Mouse (Mus musculus) adrenal gland, postnatal 0 days (tissue): Measurements from ENCODE around the gene Olfr1390. TPM values are rescaled to one million over a fixed set of nuclear protein-coding genes. Genes with fewer than 3 reads are reported as not detected.

Experiments
- polyA plus RNA-seq: library from polyadenylated mRNA; unstranded; fragments of >200 nt; fragmentation: Nextera tagmentation; extraction: Ambion mirVana; gene quantifications from 2 replicates; pipeline ENCODE4 v1.2.1, GENCODE M21; 2015

Gene Olfr1390
- not detected in 2 replicates for polyA plus RNA-seq

DNA sequence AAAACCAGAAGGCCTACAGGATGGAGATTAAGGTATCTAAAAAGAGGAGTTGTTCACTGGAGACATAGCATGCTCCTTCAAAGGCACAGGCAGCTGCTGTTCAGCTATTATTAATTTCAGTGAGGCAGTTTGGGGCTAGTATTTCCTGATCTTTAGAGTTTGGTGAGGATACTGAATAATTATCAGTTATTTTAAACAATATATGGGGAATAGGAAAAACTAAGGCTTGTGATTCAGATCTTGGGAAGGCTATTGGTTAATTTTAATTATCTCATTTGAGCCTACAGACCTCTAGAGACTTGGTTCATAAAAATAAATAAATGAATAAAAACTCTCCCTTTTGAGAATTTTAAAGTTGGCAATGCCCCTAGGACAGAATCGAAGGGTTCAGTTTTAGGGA lies at the start of gene Olfr1390:
TSS of gene Olfr1390 (plus strand) at position 301 of the 400 bp plus-strand sequence.

DNA sequence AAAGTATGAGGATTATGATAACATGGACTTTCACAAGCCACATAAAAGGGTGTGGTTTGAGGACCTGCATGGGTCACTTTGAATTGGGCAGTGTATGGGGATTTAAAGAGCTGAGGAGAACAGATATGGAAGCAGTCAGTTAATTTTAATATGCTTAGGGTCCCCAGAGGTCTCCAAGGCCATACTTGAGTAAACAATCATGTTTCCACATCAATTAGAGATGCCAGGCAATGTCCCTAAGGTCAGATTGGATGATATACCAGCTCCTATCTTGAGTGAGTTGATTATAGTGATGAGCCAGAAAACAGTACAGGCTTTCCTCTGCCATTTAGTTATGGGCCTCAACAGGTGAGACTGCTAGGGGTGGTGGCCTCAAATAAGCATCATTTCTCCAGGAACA lies 30.5 kb upstream of the Olfr1390 start, which contains the start of gene Olfr10:
TSS of gene Olfr10 (plus strand) at position 301 of the 400 bp plus-strand sequence.

DNA sequence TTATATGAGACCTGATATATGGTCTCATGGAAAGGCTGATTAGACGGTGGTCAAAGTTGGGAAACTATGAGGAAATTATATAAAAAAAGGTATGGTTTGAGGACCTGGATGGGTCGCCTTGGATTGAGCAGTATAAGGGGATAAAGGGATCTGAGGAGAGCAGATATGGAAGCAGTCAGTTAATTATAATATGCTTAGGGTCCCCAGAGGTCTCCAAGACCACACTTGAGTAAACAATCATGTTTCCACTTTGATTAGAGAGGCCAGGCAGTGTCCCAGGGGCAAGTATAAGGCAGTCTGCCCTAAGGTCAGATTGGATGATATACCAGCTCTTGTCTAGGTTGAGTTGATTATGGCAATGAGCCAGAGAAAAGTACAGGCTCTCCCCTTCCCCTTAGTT lies 12.5 kb upstream of the Olfr1390 start, which contains the start of gene Olfr1391:
TSS of gene Olfr1391 (plus strand) at position 301 of the 400 bp plus-strand sequence.

Other genes starting within 250 kb of the Olfr1390 start
- 0.08 TPM in 1 of 2 replicates, not detected in the other for gene Olfr1396, start 220.3 kb upstream of the Olfr1390 start, polyA plus RNA-seq
- gene Olfr1395, start 192.9 kb upstream of the Olfr1390 start, polyA plus RNA-seq, result not detected in 2 replicates
- gene Olfr1394, start 180.8 kb upstream of the Olfr1390 start, polyA plus RNA-seq, result not detected in 2 replicates
- gene Btnl9, start 148.0 kb upstream of the Olfr1390 start, polyA plus RNA-seq, result 1.8 and 5.9 TPM in 2 replicates
- 13.7 and 19.6 TPM in 2 replicates for gene Zfp62, start 131.9 kb upstream of the Olfr1390 start, polyA plus RNA-seq
- gene Mgat1, start 91.0 kb upstream of the Olfr1390 start, polyA plus RNA-seq, result 46.9 and 73.3 TPM in 2 replicates
- gene Olfr1393, start 56.9 kb upstream of the Olfr1390 start, polyA plus RNA-seq, result 0.13 TPM in 1 of 2 replicates, not detected in the other
- gene Olfr1392, start 49.9 kb upstream of the Olfr1390 start, polyA plus RNA-seq, result 0.04 TPM in 1 of 2 replicates, not detected in the other
- not detected in 2 replicates for gene Olfr10, start 30.4 kb upstream of the Olfr1390 start, polyA plus RNA-seq
- not detected in 2 replicates for gene Olfr1391, start 12.4 kb upstream of the Olfr1390 start, polyA plus RNA-seq
- not detected in 2 replicates for gene Olfr1389, start 87.9 kb downstream of the Olfr1390 start, polyA plus RNA-seq
- gene Olfr1388, start 101.4 kb downstream of the Olfr1390 start, polyA plus RNA-seq, result not detected in 2 replicates
- gene Olfr1387, start 120.2 kb downstream of the Olfr1390 start, polyA plus RNA-seq, result not detected in 2 replicates
- not detected in 2 replicates for gene Olfr1386, start 129.9 kb downstream of the Olfr1390 start, polyA plus RNA-seq
- gene Olfr1385, start 153.9 kb downstream of the Olfr1390 start, polyA plus RNA-seq, result not detected in 2 replicates
- gene Olfr1384, start 171.5 kb downstream of the Olfr1390 start, polyA plus RNA-seq, result not detected in 2 replicates
- not detected in 2 replicates for gene Olfr1383, start 184.5 kb downstream of the Olfr1390 start, polyA plus RNA-seq
- not detected in 2 replicates for gene Olfr1382, start 193.1 kb downstream of the Olfr1390 start, polyA plus RNA-seq
- not detected in 2 replicates for gene Olfr1381, start 208.3 kb downstream of the Olfr1390 start, polyA plus RNA-seq
- gene Olfr1380, start 221.7 kb downstream of the Olfr1390 start, polyA plus RNA-seq, result not detected in 2 replicates